Comparison of ENCODE assay signal across 24 mouse cellular contexts in genomic region chr5:111669139-111669538, GRCm38 (mm10).
DNase-seq lines count a peak whose midpoint lies in the region; ATAC-seq and TF ChIP-seq lines count a peak whose summit lies in the region.
"Had no signal": no experiment of that assay in that cellular context is flagged by ENCODE, and none has a peak within 500 bp of the region (broad histone marks: within the 10 kb centered on the region; RNA-seq: fewer than 3 reads in every experiment).

No protein-coding gene starts in this region.

- no peaks in the 10 kb centered on the region for H3K36me3 ChIP-seq in intestine, embryonic 16.5 days (ENCODE audit: control insufficient read depth, insufficient read depth, low read length)
- no peaks in the 10 kb centered on the region for H3K36me3 ChIP-seq in stomach, embryonic 15.5 days
- no peaks in the 10 kb centered on the region for H3K36me3 ChIP-seq in lung, postnatal 0 days (ENCODE audit: insufficient read depth, low read length)
- H3K36me3 ChIP-seq: embryonic facial prominence, embryonic 10.5 days; embryonic facial prominence, embryonic 12.5 days; forebrain, embryonic 15.5 days; G1E had no signal

- peaks cover 6% of the 10 kb centered on the region for H3K4me1 ChIP-seq in intestine, embryonic 16.5 days (ENCODE audit: control insufficient read depth, insufficient read depth, low read length)
- 0 out of 2 replicates have a peak, but pooled peaks cover 11% of the 10 kb centered on the region for H3K4me1 ChIP-seq in stomach, embryonic 15.5 days
- H3K4me1 ChIP-seq in lung, postnatal 0 days (ENCODE audit: insufficient read depth, low read depth, low read length): no peaks in the 10 kb centered on the region

- no peak overlapping the region for H3K4me2 ChIP-seq in intestine, embryonic 16.5 days (ENCODE audit: low read depth, low read length)
- no peak overlapping the region for H3K4me2 ChIP-seq in stomach, embryonic 15.5 days
- no peak overlapping the region for H3K4me2 ChIP-seq in lung, postnatal 0 days (replicated peaks; ENCODE audit: low read depth, low read length)
- H3K4me2 ChIP-seq: embryonic facial prominence, embryonic 12.5 days; forebrain, embryonic 13.5 days; forebrain, embryonic 15.5 days had no signal

- no peak for TF ChIP-seq EP300 in lung, postnatal 0 days (IDR thresholded peaks at IDR 0.05)

- DNase-seq in ES-CJ7 (ENCODE audit: low read depth, low spot score) (peak; percentile 49), R1 (ENCODE audit: low read depth, low spot score) (peak; percentile 64)
- DNase-seq in right cerebral cortex, postnatal 14 days: no peak
- no peak for DNase-seq in lung, postnatal 25 days (ENCODE audit: low spot score)
- no peak for DNase-seq in ovary, adult 18-20 months (ENCODE audit: low spot score)
- DNase-seq in lung, postnatal 0 days (ENCODE audit: low spot score): no peak
- DNase-seq: adrenal gland, adult 8-10 months; adrenal gland, postnatal 14 days; adrenal gland, postnatal 36 days; cerebellum, adult 11-12 months; cerebellum, adult 2 months; cerebellum, adult 9-10 months; cerebellum, postnatal 10 days; cerebellum, postnatal 25 days; forebrain, postnatal 0 days had no signal

- no peak overlapping the region for H3K27ac ChIP-seq in intestine, embryonic 16.5 days (ENCODE audit: low read length)
- no peak overlapping the region for H3K27ac ChIP-seq in stomach, embryonic 15.5 days
- H3K27ac ChIP-seq in lung, postnatal 0 days (ENCODE audit: low read length): no peak overlapping the region
- H3K27ac ChIP-seq: embryonic facial prominence, embryonic 10.5 days; embryonic facial prominence, embryonic 12.5 days; forebrain, embryonic 13.5 days; forebrain, embryonic 15.5 days had no signal

- ATAC-seq in intestine, embryonic 16.5 days: 0 out of 2 replicates have a peak, but pooled peaks have one; percentile 16
- ATAC-seq in stomach, embryonic 15.5 days (ENCODE audit: insufficient read depth, low FRiP score, low read depth): peak; percentile 29; the same call in 1 of the 2 replicates
- no peak for ATAC-seq in lung, postnatal 0 days
- ATAC-seq: activated CD4-positive, CD25-positive, alpha-beta regulatory T cell, adult 4 months; forebrain, embryonic 13.5 days; forebrain, embryonic 15.5 days; forebrain, postnatal 0 days; Patski had no signal

- H3K4me3 ChIP-seq in intestine, embryonic 16.5 days (ENCODE audit: low read length): no peak overlapping the region
- H3K4me3 ChIP-seq in stomach, embryonic 15.5 days (replicated peaks): no peak overlapping the region
- H3K4me3 ChIP-seq in lung, postnatal 0 days (ENCODE audit: low read depth, low read length): no peak overlapping the region
- H3K4me3 ChIP-seq: embryonic facial prominence, embryonic 10.5 days; embryonic facial prominence, embryonic 12.5 days; forebrain, embryonic 13.5 days; forebrain, embryonic 15.5 days had no signal

- H3K9me3 ChIP-seq in intestine, embryonic 16.5 days (ENCODE audit: control insufficient read depth, low read length): peaks cover 5% of the 10 kb centered on the region; the same call in 1 of the 2 replicates
- no peaks in the 10 kb centered on the region for H3K9me3 ChIP-seq in stomach, embryonic 15.5 days
- no peaks in the 10 kb centered on the region for H3K9me3 ChIP-seq in lung, postnatal 0 days (ENCODE audit: low read length)
- H3K9me3 ChIP-seq: forebrain, embryonic 15.5 days had no signal

- no peaks in the 10 kb centered on the region for H3K27me3 ChIP-seq in intestine, embryonic 16.5 days (replicated peaks; ENCODE audit: control insufficient read depth, insufficient read depth, low read length)
- no peaks in the 10 kb centered on the region for H3K27me3 ChIP-seq in stomach, embryonic 15.5 days (replicated peaks)
- no peaks in the 10 kb centered on the region for H3K27me3 ChIP-seq in lung, postnatal 0 days (replicated peaks; ENCODE audit: insufficient read depth, low read length)
- H3K27me3 ChIP-seq: embryonic facial prominence, embryonic 12.5 days; forebrain, embryonic 15.5 days; Patski had no signal

- TF ChIP-seq CTCF in lung, postnatal 0 days (IDR thresholded peaks at IDR 0.05): no peak

- H3K9ac ChIP-seq in intestine, embryonic 16.5 days (ENCODE audit: low read depth, low read length): no peak overlapping the region
- no peak overlapping the region for H3K9ac ChIP-seq in stomach, embryonic 15.5 days
- H3K9ac ChIP-seq in lung, postnatal 0 days (replicated peaks; ENCODE audit: low read depth): no peak overlapping the region
- H3K9ac ChIP-seq: embryonic facial prominence, embryonic 12.5 days; forebrain, embryonic 13.5 days; forebrain, embryonic 15.5 days; forebrain, postnatal 0 days had no signal

Comparison
In these comparisons a context has a peak if more than half of its experiments do, and no peak if none do; other contexts are left out.
1. DNase-seq: peak in ES-CJ7 (single experiment) and R1 (single experiment); none in right cerebral cortex, postnatal 14 days (single experiment), lung, postnatal 25 days (single experiment), ovary, adult 18-20 months (single experiment) and lung, postnatal 0 days (single experiment).